Mouse (Mus musculus) thymus, postnatal 0 days (tissue): ENCODE results near the gene Tex35. TPM values are rescaled to one million over a fixed set of nuclear protein-coding genes. Genes with fewer than 3 reads are reported as not detected.

Experiments
- DNase-seq: peaks from one replicate; pipeline ENCODE4 v3.0.0-alpha.2; 2015; ENCODE audit warnings: low spot score
- polyA plus RNA-seq: library from polyadenylated mRNA; unstranded; fragments of >200 nt; fragmentation: Nextera tagmentation; extraction: Ambion mirVana; gene quantifications from 2 replicates; pipeline ENCODE4 v1.2.1, GENCODE M21; 2015

Gene Tex35
- 0.53 TPM in 1 of 2 replicates, not detected in the other for polyA plus RNA-seq

DNA sequence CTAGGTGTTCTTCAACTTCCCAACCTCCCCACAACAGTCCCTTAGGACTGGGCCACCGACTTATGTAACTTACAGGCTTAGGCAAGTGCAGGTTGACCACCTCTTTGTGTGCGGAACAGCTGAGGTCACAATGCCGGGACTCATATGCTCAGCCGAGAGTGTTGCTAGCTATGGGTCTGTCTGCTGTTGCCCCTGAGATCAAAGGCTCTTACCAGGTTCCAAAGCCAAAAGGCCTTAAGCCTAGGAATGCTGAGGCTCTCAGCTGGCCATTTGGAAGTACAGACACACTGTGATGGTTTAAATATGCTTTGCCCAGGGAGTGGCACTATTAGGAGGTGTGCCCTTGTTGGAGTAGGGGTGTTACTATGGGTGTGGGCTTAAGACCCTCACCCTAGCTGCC lies at the start of gene Tex35:
Tex35 (minus strand) TSS at position 101 of the 400 bp plus-strand sequence.
- no peak for DNase-seq

DNA sequence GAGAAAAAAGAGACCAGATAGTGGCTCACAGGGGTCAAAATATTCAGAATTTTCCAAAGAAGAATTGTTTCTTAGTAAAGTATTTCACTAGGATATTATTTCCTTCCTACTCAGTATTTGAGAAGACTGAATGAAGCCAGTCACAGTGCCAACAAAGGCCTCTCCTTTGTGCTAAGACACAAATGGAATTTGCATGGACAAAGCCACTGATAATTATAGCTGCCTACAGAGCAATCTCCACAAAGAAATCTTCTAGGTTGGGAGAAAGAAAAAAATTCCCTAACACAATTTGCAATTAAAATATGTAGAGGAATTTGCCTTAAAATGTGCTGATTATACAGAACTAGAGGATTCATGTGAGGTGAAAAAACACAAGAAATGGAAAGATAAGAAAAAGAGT lies 45.3 kb upstream of the Tex35 start:
- no peak for DNase-seq

- no peak for DNase-seq
Observed at GRCm38 (mm10) chr1:157150107-157150506, 41.6 kb upstream of the Tex35 start.

DNA sequence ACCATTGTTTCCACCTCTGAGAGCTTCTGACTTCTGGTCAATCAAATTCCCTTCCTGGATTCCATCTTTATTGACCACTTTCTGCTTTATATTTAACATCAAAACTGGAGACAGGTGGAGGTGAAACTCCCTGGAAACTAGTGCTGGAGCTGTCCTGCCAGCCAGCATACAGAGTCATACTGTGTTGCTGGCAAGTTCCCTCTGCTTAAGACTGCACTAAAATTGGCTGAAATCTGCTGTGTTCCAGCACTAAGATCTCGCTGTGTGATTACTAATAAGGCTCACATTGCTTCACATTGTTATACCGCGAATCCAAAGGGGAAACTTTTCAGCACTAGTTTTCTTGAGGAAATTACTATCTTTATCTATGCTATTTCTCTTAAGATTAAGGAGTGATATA lies 36.1 kb upstream of the Tex35 start:
- DNase-seq: no peak

DNA sequence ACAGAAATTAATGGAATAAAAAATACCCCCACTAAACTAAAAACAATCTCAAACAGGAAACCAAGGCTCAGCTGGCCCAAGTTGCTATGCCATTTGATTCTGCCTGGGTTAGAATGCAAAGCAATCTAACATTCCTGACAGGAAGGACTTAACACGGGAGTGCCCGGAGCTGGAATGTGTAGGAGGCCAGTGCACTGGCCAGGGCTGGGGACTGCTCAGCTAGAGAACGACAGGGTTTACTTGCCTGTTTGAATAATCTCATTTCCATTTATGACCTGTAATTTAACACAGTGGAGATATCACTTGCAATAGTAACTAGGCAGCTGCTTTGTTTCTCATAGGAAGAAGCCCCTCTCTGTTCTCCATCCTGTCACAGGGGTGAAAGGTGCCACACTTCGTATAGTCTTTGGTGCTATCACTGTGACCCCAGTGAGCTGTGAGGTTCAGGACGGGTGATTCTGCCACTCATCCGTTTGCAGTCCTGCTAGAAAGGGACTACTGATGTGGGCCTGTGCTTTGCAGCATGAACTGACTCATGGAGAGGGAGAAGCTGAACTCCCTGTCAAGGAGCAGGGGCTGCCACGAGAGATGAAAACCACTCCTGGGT lies 34.9 kb upstream of the Tex35 start:
- no peak for DNase-seq

- DNase-seq: no peak
Observed at GRCm38 (mm10) chr1:157141014-157141413, 32.5 kb upstream of the Tex35 start.

GRCm38 (mm10) chr1:157137854-157138241 lies 29.4 kb upstream of the Tex35 start:
- no peak for DNase-seq

GRCm38 (mm10) chr1:157137132-157137853 lies 28.8 kb upstream of the Tex35 start:
- DNase-seq: no peak

DNA sequence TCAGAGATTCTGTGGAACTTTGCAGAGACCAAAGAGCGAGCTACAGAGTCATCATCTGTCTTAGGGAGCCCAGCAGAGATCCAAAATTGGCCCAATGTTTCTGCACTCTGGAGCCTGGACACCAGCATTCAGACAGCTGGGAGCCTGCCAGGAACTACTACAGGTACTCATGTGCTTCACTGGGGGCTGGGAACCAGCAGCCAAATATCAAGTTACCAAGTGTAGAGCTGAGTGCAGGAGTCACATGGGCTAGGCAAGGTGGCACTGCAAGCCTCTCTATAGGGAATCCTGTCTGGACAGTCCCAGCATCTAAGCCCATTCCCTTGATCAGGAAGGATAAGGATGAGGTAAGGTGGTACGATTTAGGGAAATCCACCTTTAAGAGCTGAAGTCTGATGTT lies 19.7 kb upstream of the Tex35 start:
- DNase-seq: no peak

- no peak for DNase-seq
Observed at GRCm38 (mm10) chr1:157123836-157124235, 15.4 kb upstream of the Tex35 start.

GRCm38 (mm10) chr1:157119168-157119567 lies 10.7 kb upstream of the Tex35 start:
- no peak for DNase-seq

GRCm38 (mm10) chr1:157117440-157117839 lies 9.0 kb upstream of the Tex35 start:
- no peak for DNase-seq

DNA sequence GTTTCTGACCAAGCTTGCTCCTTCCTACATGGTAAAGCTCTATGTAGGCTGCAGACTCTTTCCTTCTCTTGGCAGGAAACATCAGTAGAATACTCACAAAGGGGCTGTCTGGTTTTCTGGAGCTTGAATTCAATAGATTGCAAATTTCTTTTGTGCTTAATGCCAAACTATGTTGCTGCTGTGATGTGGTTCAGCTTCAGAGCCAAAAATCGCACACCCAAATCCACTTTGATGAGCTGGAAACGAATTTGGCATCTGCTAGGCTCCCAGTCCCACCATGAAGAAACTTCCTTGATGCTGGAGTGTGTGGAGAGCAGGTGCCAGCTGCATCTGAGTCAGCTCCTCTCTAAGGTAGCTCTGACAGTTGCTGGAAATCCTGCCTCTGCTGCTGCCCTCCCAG lies 6.0 kb upstream of the Tex35 start:
- no peak for DNase-seq

- DNase-seq: no peak
Observed at GRCm38 (mm10) chr1:157110287-157110835, 1.9 kb upstream of the Tex35 start.

DNA sequence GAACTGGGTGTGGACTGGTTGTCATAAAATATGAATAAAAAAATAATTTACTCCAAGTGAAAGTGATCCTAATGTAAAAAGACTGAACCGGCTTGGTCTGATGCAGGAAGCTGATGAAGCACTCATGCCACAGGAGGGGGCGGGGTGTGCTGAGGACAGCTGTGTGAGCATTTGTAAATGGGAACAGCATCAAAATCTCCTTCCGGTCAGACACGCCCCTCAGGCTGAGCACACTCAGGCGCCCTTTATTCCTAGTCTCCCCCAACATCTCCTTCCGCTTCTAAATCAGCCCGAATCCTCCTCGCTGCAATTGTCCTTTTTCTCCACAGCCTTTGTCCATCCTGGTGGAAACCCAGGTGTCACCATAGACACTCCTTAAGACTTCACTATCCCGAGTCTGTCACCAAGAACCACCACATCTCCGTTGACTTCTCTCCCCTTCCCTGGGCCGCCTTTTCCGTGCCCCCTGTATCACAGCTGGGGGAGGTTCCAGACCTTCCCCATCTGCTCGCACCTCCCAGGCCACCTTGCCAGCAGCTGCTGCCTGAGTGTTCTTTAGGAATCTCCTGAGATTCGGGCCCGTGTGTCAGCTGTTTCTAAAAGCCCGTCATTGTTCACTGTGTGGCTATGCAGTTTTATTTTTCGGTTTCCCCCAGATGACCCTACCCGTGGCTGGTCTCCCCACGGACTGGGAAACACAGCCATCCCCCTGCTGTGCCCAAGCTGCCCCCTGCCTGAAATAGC lies 7.2 kb downstream of the Tex35 start:
- DNase-seq: peak; percentile 76

DNA sequence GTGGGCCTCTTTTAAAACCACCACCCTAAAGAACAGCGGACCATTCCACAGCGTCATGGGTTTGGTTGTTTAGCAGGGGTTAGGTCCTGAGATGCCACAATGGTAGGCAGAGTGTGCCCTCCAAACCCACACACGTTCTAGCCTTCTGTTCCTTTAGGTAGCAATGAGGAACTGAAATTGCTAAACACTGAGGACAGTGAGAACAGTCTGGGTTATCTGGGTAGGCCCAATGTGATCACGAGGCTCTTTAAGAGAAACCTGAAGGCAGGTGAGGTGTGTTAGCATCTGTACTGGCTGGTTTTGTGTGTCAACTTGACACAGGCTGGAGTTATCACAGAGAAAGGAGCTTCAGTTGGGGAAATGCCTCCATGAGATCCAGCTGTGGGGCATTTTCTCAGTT lies 12.9 kb downstream of the Tex35 start:
- DNase-seq: no peak

DNA sequence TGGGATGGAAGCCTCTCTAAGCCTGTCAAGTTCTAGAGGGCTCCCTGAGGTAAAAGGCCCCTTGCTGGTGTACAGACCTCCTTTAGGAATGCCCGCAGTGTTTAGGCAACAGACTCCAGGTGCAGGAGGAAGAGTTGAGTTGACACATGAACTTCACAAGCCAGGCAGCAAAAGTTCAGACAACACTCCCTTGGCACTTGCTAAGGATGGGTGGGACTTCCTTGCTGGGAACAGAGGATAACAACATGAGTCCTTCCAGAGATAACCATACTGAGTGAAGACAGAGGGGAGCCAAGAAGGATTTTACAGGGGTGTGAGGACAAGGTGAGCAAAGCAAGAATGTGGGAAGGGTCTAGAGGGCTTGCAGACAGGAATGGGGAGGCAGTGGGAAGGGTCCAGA lies 15.9 kb downstream of the Tex35 start:
- DNase-seq: no peak

DNA sequence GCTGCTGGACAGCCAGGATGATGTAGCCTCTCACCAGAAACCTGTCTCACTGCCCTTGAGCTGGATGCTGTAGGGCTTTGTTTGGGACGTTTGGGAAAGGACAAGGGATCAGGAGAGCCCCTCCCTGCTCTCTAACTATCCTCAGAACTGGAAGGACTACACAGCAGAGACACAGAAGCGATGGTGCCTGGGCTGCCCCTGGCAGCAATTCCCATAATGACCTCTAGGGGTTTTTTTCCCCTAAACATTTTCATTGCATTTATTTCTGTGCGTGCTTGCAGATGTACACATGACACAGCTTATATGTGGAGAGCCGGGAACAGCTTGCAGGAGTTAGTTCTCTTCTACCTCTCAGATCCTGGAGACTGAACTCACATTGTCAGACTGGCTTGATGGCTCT lies 16.3 kb downstream of the Tex35 start:
- no peak for DNase-seq

DNA sequence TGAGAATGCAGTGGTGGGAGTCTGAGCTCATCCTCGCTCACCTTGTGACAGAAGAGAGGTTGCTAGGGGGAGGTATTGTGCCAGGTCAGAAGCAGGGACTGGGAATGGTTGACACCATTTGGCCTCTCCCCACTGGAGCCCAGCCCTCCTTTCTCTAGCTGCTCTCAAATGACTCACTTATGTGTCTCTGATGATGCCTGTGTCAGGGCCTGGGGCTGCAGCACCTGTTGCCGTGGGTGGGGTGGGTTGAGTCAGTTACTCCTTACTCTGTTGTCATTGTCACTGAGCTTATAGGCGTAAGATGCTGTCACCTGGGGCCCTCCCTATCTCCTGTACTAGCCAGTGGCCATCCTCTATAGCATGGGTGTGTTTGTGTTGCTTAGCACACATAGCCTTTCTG lies 17.6 kb downstream of the Tex35 start:
- no peak for DNase-seq

DNA sequence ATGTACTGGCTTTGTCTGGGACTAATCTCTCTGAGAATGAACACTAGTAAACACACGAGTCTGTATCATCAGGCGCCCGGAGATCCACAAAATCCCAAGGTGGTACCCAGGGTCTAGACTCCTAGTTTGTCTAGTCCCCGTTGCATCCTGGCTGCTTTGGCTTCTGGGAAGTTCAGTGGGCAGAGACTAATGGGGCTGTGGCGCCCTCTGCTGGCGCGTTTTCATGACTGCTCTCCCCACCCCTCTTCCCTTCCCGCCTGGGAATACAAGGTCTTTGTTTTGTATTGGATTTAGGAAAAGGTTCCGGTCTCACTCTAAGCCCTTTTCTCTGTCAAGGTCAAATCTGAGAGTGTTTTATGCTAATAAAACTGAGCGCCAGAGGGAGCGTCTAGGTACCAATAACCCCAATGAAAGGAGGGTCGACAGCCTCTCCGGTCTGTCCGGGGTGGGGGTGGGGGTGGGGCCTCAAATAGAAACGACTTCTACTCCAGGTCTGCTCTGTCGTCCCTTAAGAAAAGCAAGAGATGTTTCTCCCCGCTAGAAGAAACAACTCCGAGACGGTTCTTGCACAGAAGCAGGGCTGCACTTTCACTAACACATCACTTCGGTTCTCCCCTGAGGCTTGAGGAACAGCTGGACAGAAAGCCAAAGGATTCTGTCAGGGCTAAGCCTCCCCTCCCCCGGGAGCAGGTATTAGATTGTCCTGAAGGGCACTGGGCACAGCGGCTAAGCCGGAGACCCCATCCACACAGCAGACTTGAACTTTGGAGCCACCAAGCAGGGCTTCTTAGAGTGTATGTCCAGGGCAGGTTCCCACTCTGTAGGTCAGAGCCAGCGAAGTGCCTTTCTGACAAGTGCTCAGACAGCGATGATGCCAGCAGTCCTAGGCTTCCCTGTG lies 22.1 kb downstream of the Tex35 start:
- DNase-seq: peak; percentile 58

- DNase-seq: no peak
Observed at GRCm38 (mm10) chr1:157082931-157083330, 25.5 kb downstream of the Tex35 start.
